Mouse (Mus musculus): ENCODE measurements around the gene Mkks. TPM values are rescaled to one million over a fixed set of nuclear protein-coding genes. Genes with fewer than 3 reads are reported as not detected.

The Mkks gene
- total and polyA plus RNA-seq, 3 experiments: 1.9 to 27.2 (median 20.8) TPM

DNA sequence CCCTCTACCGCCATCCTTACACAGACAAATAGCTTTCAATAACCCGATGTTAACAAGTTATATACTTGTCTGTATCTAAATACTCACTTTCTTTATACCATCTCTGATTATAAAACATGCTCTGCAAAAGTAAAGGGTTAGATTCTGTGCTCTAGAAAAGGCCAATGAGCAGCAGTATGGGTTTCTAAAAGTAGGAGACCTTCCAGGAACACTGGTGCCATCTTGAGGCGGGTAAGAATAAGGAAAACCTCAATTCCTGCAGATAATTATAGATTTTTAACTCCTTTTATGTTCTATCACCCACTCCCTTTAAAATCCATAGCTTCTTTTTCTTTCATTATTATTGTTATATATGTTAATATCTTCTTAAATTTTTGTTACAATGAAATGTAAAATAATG lies 55.3 kb downstream of the Mkks start:
- DNase-seq: no peak

- peak; percentile 13 for DNase-seq
Measured at GRCm38 (mm10) chr2:136834715-136835075, 56.5 kb downstream of the Mkks start.

DNA sequence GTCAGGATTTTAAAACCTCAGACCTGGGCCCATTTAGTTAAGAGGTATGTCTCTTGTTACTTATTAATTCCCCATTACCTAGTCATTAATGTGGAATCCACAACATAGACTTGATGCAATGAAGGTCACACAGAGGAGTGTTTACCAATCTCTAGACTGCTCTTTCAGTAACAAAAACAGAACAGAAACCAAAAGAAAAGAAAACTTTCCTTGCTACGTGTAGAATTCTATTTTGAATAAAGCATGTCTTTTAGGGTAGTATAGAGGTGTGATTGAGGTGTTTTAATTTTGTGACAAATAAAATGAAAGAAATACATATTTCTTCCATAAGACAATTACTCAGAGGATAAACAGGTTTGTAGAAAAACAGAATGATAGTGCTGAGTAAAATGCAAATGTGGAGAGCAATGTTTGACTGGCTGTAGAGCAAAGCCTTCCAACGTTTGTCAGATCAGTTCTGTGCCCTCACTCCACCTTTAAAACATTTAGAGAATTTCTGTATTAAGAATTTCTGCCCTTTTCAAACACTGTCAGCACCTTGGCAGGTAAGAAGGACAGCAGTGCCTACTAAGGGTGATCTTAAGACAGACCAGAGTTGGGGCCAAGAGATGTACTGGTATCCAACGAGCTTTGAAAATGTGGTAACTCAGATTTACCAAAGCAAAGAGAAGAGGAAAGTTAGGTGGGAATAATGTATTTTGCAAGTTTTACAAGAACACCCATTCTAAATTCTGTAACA lies 57.0 kb downstream of the Mkks start:
- no peak for DNase-seq

GRCm38 (mm10) chr2:136832936-136833335 lies 58.3 kb downstream of the Mkks start:
- DNase-seq: peak; percentile 38

DNA sequence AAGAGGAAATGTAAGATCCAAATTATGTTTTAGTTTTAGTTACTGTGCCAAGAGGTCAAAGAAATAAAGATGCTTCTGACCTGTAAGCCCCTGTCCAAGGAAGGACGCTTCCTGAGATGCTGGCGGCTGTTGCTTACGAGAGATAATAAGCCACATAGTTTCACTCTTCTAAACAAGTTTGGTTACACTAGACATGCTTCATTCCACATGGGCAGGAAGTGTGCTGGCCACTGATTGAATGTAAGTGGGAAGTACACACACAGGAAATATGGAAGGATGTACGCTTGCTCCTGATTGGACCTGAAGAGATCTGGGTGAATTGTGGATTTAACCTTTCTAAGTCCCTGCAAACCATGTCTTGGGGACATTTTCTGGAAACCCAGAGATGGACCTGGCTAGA lies 63.6 kb downstream of the Mkks start:
- no peak for DNase-seq

Other genes starting within 250 kb of the Mkks start
- 10 to 100 TPM; 27.5 to 53.2 TPM for gene Snap25, start 177.9 kb downstream of the Mkks start, total RNA-seq (2021)
- gene Snap25, start 177.9 kb downstream of the Mkks start, polyA plus RNA-seq (2012; rRNA removed): 9.4 and 11.3 TPM in 2 replicates
- gene AL731706.2, start 5.7 kb downstream of the Mkks start, total RNA-seq (2021): 10 to 100 TPM in 1 of 2 experiments, 1 to 10 TPM in 1; 3.4 to 18.3 TPM
- not detected in 2 replicates for gene AL731706.2, start 5.7 kb downstream of the Mkks start, polyA plus RNA-seq (2012; rRNA removed)
- 1 to 10 TPM; 4.6 to 6.6 TPM for gene Slx4ip, start 171 bp downstream of the Mkks start, total RNA-seq (2021)
- gene Slx4ip, start 171 bp downstream of the Mkks start, polyA plus RNA-seq (2012; rRNA removed): 0.08 and 0.40 TPM in 2 replicates
- 10 to 100 TPM; 12.4 to 16.2 TPM for gene AL731706.1, start within 50 bp of the Mkks start, total RNA-seq (2021)
- gene AL731706.1, start within 50 bp of the Mkks start, polyA plus RNA-seq (2012; rRNA removed): 0.15 and 0.55 TPM in 2 replicates
- 10 to 100 TPM in 1 of 2 experiments, 1 to 10 TPM in 1; 9.7 to 12.3 TPM for gene Jag1, start 225.3 kb upstream of the Mkks start, total RNA-seq (2021)
- 2.8 and 3.6 TPM in 2 replicates for gene Jag1, start 225.3 kb upstream of the Mkks start, polyA plus RNA-seq (2012; rRNA removed)